8 mouse cellular contexts compared by ENCODE assay signal in the genomic region with DNA sequence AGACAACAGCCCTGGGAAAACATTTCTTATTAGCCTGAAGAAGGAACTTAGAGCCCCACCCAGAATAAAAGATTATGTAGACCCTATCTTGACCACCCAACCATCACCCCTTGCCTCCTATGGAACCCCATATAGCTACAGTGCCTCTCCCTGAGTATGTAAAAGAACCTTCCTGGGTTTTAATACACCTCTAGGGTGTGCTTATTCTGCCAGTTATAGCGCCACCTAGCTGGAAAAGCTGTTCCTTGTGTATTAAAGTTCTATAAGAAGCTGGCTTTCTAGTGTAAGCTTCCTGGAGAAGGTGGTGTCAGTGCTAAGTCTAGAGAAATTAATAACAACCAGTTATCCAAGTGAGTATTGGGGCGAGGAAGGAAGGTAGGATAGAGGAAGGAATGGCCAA.
DNase-seq lines count a peak whose midpoint lies in the region; ATAC-seq and TF ChIP-seq lines count a peak whose summit lies in the region.

No protein-coding gene starts in this region.

- no peak overlapping the region for H3K27ac ChIP-seq in layer of hippocampus, adult 2 months

- peak; percentile 88 for TF ChIP-seq CTCF in layer of hippocampus, adult 2 months (conservative IDR thresholded peaks at IDR 0.05)

- peak; percentile 51 for ATAC-seq in frontal cortex, adult (ENCODE audit: low TSS enrichment)

- intact Hi-C loops in heart, postnatal 10 days (cut with DNase I): loop anchor here (1.0 to 10.0 kb wide), 3 partner anchors 303 to 409 kb away; partner anchors contain the start of gene Fras1

- no peak for DNase-seq in frontal cortex, postnatal 10 days (ENCODE audit: low spot score in 2 of 2)
- DNase-seq in urinary bladder, postnatal 36 days (ENCODE audit: low spot score in 2 of 2): peak; percentile 7
- no peak for DNase-seq in urinary bladder, postnatal 10 days (ENCODE audit: low spot score)
- peak; percentile 55 to 65 for DNase-seq in heart, postnatal 10 days
- peak; percentile 28 to 61 for DNase-seq in layer of hippocampus, adult 2 months (ENCODE audit: low spot score in 2 of 2)
- DNase-seq in right cerebral cortex, postnatal 14 days: peak; percentile 30
- no peak for DNase-seq in ovary, postnatal 36 days (ENCODE audit: low spot score)

- no peak overlapping the region for H3K4me3 ChIP-seq in layer of hippocampus, adult 2 months

Comparison
In these comparisons a context has a peak if more than half of its experiments do, and no peak if none do; other contexts are left out.
1. DNase-seq: peak in urinary bladder, postnatal 36 days (2 of 2), heart, postnatal 10 days (2 of 2), layer of hippocampus, adult 2 months (2 of 2) and right cerebral cortex, postnatal 14 days (single experiment); none in frontal cortex, postnatal 10 days (0 of 2), urinary bladder, postnatal 10 days (single experiment) and ovary, postnatal 36 days (single experiment).